Mouse (Mus musculus) embryonic facial prominence, embryonic 10.5 days (tissue): ENCODE measurements around the gene Jakmip3. TPM values are rescaled to one million over a fixed set of nuclear protein-coding genes. Genes with fewer than 3 reads are reported as not detected.

Source experiments
- DNase-seq: peaks from one replicate; pipeline ENCODE4 v3.0.0-alpha.2; 2017; ENCODE audit warnings: low spot score
- H3K27ac ChIP-seq: fragments of 300-500 bp; sonication (generic); replicated peaks from 2 replicates; pipeline ENCODE4 v1.5.1; 2016; ENCODE audit warnings: mild to moderate bottlenecking
- H3K27me3 ChIP-seq: fragments of 300-500 bp; sonication (generic); replicated peaks from 2 replicates; pipeline ENCODE4 v1.6.1; 2016; ENCODE audit warnings: low read depth, mild to moderate bottlenecking; ENCODE audit not compliant: poor library complexity, severe bottlenecking
- H3K36me3 ChIP-seq: fragments of 300-500 bp; sonication (generic); replicated peaks from 2 replicates; pipeline ENCODE4 v1.6.1; 2016; ENCODE audit warnings: mild to moderate bottlenecking, moderate library complexity
- H3K4me1 ChIP-seq: fragments of 300-500 bp; sonication (generic); 2 replicates; pipeline ENCODE4 v1.6.1; 2016
- H3K4me3 ChIP-seq: fragments of 300-500 bp; sonication (generic); 2 replicates; pipeline ENCODE4 v1.5.1; 2016; ENCODE audit warnings: mild to moderate bottlenecking, moderate library complexity
- H3K9me3 ChIP-seq: fragments of 300-500 bp; sonication (generic); 2 replicates; pipeline ENCODE4 v1.6.1; 2016; ENCODE audit warnings: mild to moderate bottlenecking
- WGBS: fragments of 180-500 bp; shearing (Covaris S2); methylation state at CpG from one replicate; pipeline ENCODE4 v1.1.7; 2016; 5-methylcytosine and 5-hydroxymethylcytosine counted together
- polyA plus RNA-seq: library from polyadenylated mRNA; unstranded; fragments of >200 nt; fragmentation: Nextera tagmentation; extraction: Ambion mirVana; gene quantifications from 2 replicates; pipeline ENCODE4 v1.2.1, GENCODE M21; 2016

Gene Jakmip3
- polyA plus RNA-seq, 1 experiment from 2014 or later, result 0.51 TPM

- peaks cover 10% of the 10 kb centered on the region for H3K27me3 ChIP-seq
- H3K4me1 ChIP-seq, result no peaks in the 10 kb centered on the region
- DNase-seq, result peak; percentile 78
- no peaks in the 10 kb centered on the region for H3K9me3 ChIP-seq
- 49% methylated on average over 13 of the region's 13 CpGs for WGBS
- no peak overlapping the region for H3K4me3 ChIP-seq
- H3K36me3 ChIP-seq, result no peaks in the 10 kb centered on the region
- H3K27ac ChIP-seq, result no peak overlapping the region
Observed at GRCm38 (mm10) chr7:139119152-139119774, 178.7 kb downstream of the Jakmip3 start.

- Histone ChIP-seq H3K4me1 (no peaks in the 10 kb centered on the region), H3K36me3 (no peaks in the 10 kb centered on the region), H3K9me3 (no peaks in the 10 kb centered on the region), H3K27ac (no peak overlapping the region), H3K27me3 (peaks cover 10% of the 10 kb centered on the region), H3K4me3 (no peak overlapping the region)
- DNase-seq, result no peak
- 69% methylated on average over 2 of the region's 2 CpGs for WGBS
Observed at GRCm38 (mm10) chr7:139119775-139120153, 179.2 kb downstream of the Jakmip3 start.

GRCm38 (mm10) chr7:139125881-139126280, 185.4 kb downstream of the Jakmip3 start:
- Histone ChIP-seq H3K36me3 (no peaks in the 10 kb centered on the region), H3K4me1 (peaks cover 11% of the 10 kb centered on the region), H3K4me3 (no peak overlapping the region), H3K9me3 (no peaks in the 10 kb centered on the region), H3K27me3 (peaks cover 4% of the 10 kb centered on the region; the same call in 1 of the 2 replicates), H3K27ac (no peak overlapping the region)
- no peak for DNase-seq
- 87% methylated on average over 4 of the region's 4 CpGs for WGBS

GRCm38 (mm10) chr7:139126549-139126948, 186.0 kb downstream of the Jakmip3 start:
- no peaks in the 10 kb centered on the region for H3K36me3 ChIP-seq
- H3K27ac ChIP-seq, result no peak overlapping the region
- no peak overlapping the region for H3K4me3 ChIP-seq
- peaks cover 4% of the 10 kb centered on the region; the same call in 1 of the 2 replicates for H3K27me3 ChIP-seq
- H3K9me3 ChIP-seq, result no peaks in the 10 kb centered on the region
- peaks cover 18% of the 10 kb centered on the region for H3K4me1 ChIP-seq
- no peak for DNase-seq
- 86% methylated on average over 7 of the region's 7 CpGs for WGBS

- Histone ChIP-seq H3K4me1 (peaks cover 19% of the 10 kb centered on the region), H3K9me3 (no peaks in the 10 kb centered on the region), H3K27ac (no peak overlapping the region), H3K27me3 (no peaks in the 10 kb centered on the region; the same call in 1 of the 2 replicates), H3K4me3 (no peak overlapping the region), H3K36me3 (no peaks in the 10 kb centered on the region)
- no peak for DNase-seq
- WGBS, result 82% methylated on average over 4 of the region's 4 CpGs
Observed at GRCm38 (mm10) chr7:139128994-139129393, 188.5 kb downstream of the Jakmip3 start.

GRCm38 (mm10) chr7:139130361-139130760, 189.8 kb downstream of the Jakmip3 start:
- peaks cover 20% of the 10 kb centered on the region for H3K4me1 ChIP-seq
- H3K27ac ChIP-seq, result no peak overlapping the region
- no peaks in the 10 kb centered on the region for H3K9me3 ChIP-seq
- 58% methylated on average over 6 of the region's 6 CpGs for WGBS
- H3K27me3 ChIP-seq, result no peaks in the 10 kb centered on the region; the same call in 1 of the 2 replicates
- no peaks in the 10 kb centered on the region for H3K36me3 ChIP-seq
- no peak overlapping the region for H3K4me3 ChIP-seq
- no peak for DNase-seq

- Histone ChIP-seq H3K36me3 (no peaks in the 10 kb centered on the region), H3K4me1 (peaks cover 28% of the 10 kb centered on the region), H3K27me3 (no peaks in the 10 kb centered on the region; the same call in 1 of the 2 replicates), H3K9me3 (no peaks in the 10 kb centered on the region), H3K4me3 (no peak overlapping the region), H3K27ac (peak overlapping the region; percentile 57; the same call in 1 of the 2 replicates)
- no peak for DNase-seq
- WGBS, result 71% methylated on average over 8 of the region's 8 CpGs
Observed at GRCm38 (mm10) chr7:139131538-139131937, 191.0 kb downstream of the Jakmip3 start.

GRCm38 (mm10) chr7:139133446-139133845, 192.9 kb downstream of the Jakmip3 start:
- DNase-seq, result no peak
- no peak overlapping the region for H3K27ac ChIP-seq

More at GRCm38 (mm10) chr7:139133446-139133845, 192.9 kb downstream of the Jakmip3 start:
- Histone ChIP-seq H3K27me3 (peaks cover 12% of the 10 kb centered on the region; the same call in 1 of the 2 replicates), H3K4me3 (no peak overlapping the region), H3K9me3 (no peaks in the 10 kb centered on the region), H3K4me1 (peaks cover 32% of the 10 kb centered on the region), H3K36me3 (no peaks in the 10 kb centered on the region)
- WGBS, result 85% methylated on average over 3 of the region's 3 CpGs

Other genes starting within 250 kb of the Jakmip3 start
- gene Ppp2r2d, start 94.7 kb upstream of the Jakmip3 start, polyA plus RNA-seq, result 49.3 and 51.5 TPM in 2 replicates
- gene Mapk1ip1, start 94.5 kb upstream of the Jakmip3 start, polyA plus RNA-seq, result 10.4 and 11.4 TPM in 2 replicates
- 121 and 133 TPM in 2 replicates for gene Bnip3, start 31.2 kb upstream of the Jakmip3 start, polyA plus RNA-seq
- 63.8 and 64.4 TPM in 2 replicates for gene Dpysl4, start 145.3 kb downstream of the Jakmip3 start, polyA plus RNA-seq